Mouse (Mus musculus) heart, embryonic 16.5 days (tissue): ENCODE data around the gene Hoxa11. TPM values are rescaled to one million over a fixed set of nuclear protein-coding genes. Genes with fewer than 3 reads are reported as not detected.

Experiments
- ATAC-seq: fragments of 200-750 bp; cut with Nextera tagmentation; replicated peaks from 2 replicates; pipeline ENCODE4 v1.8.0; 2017; ENCODE audit warnings: moderate number of reproducible peaks; ENCODE audit not compliant: insufficient read depth, low FRiP score; ENCODE audit errors: extremely low read depth
- H3K27ac ChIP-seq: fragments of 300-500 bp; sonication (generic); 2 replicates; pipeline ENCODE4 v1.5.1; 2014; ENCODE audit warnings: mild to moderate bottlenecking, low read length, control low read depth, moderate library complexity
- H3K27me3 ChIP-seq: fragments of 300-500 bp; sonication (generic); 2 replicates; pipeline ENCODE4 v1.6.1; 2014; ENCODE audit warnings: low read length, mixed read lengths; ENCODE audit not compliant: control insufficient read depth, insufficient read depth
- H3K36me3 ChIP-seq: fragments of 300-500 bp; sonication (generic); 2 replicates; pipeline ENCODE4 v1.6.1; 2014; ENCODE audit not compliant: control insufficient read depth, insufficient read depth
- H3K4me1 ChIP-seq: fragments of 300-500 bp; sonication (generic); 2 replicates; pipeline ENCODE4 v1.6.1; 2014; ENCODE audit warnings: low read length, mixed read lengths; ENCODE audit not compliant: control insufficient read depth, insufficient read depth
- H3K4me2 ChIP-seq: fragments of 300-500 bp; sonication (generic); 2 replicates; pipeline ENCODE4 v1.6.1; 2014; ENCODE audit warnings: low read depth, mild to moderate bottlenecking, control low read depth, low read length
- H3K4me3 ChIP-seq: fragments of 300-500 bp; sonication (generic); 2 replicates; pipeline ENCODE4 v1.5.1; 2014; ENCODE audit warnings: mild to moderate bottlenecking, control low read depth, low read length
- H3K9ac ChIP-seq: fragments of 300-500 bp; sonication (generic); 2 replicates; pipeline ENCODE4 v1.6.1; 2014; ENCODE audit warnings: low read length, control low read depth
- H3K9me3 ChIP-seq: fragments of 300-500 bp; sonication (generic); replicated peaks from 2 replicates; pipeline ENCODE4 v1.6.1; 2016; ENCODE audit warnings: low read length; ENCODE audit not compliant: control insufficient read depth
- WGBS: fragments of 180-500 bp; shearing (Covaris S2); extraction: QIAGEN DNeasy Blood & Tissue Kit; methylation state at CpG from one replicate; pipeline ENCODE4 v1.1.7; 2014; 5-methylcytosine and 5-hydroxymethylcytosine counted together
- polyA plus RNA-seq: library from polyadenylated mRNA; unstranded; fragments of >200 nt; fragmentation: Nextera tagmentation; extraction: Ambion mirVana; gene quantifications from 2 replicates; pipeline ENCODE4 v1.2.1, GENCODE M21; 2015

Hoxa11 gene
- polyA plus RNA-seq, 1 experiment from 2014 or later: not detected

DNA sequence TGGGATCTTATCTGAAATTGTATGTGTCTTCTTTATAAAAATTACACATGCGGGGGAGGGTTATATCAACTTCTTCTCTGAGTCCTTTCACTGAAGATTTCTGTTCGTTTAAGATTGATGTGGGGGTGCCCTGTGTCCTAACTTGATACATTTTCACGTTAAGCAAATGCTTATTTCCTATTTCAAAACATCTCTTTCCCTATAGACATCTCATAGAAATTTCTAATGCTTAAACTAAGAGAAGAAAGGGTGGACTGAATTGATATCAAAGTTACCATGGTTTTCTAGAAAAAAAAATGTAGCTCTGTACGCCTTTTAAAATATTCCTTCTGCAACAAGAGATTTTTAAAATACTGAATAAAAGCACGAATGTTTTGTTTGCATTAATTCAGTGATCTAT is 21.6 kb upstream of the Hoxa11 start:
- H3K27ac ChIP-seq: no peak overlapping the region
- no peak overlapping the region for H3K4me3 ChIP-seq
- H3K4me1 ChIP-seq: no peaks in the 10 kb centered on the region
- no peaks in the 10 kb centered on the region for H3K36me3 ChIP-seq
- WGBS: 21% methylated on average over 5 of the region's 5 CpGs
- H3K9ac ChIP-seq: no peak overlapping the region
- peaks cover 91% of the 10 kb centered on the region for H3K27me3 ChIP-seq
- ATAC-seq: no peak
- H3K4me2 ChIP-seq: no peak overlapping the region
- H3K9me3 ChIP-seq: no peaks in the 10 kb centered on the region

DNA sequence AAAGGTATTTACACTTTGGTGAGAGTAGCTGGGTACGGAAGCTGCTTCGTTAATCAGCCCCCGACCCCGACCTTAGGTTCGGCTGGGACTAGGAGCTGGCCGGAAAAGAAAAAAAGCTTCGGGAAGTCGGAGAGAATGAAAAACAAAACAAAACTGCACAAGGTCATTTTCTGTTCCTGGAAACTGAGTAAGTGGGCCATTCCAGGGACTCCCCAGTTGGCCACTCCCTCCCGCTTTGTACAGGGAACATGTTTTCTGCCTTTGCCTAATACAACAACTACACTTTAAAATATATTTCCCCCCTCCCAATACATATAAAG is 21.0 kb upstream of the Hoxa11 start:
- H3K9ac ChIP-seq: no peak overlapping the region
- H3K4me3 ChIP-seq: no peak overlapping the region
- 3% methylated on average over 9 of the region's 9 CpGs for WGBS
- no peaks in the 10 kb centered on the region for H3K4me1 ChIP-seq
- no peak overlapping the region for H3K27ac ChIP-seq
- no peaks in the 10 kb centered on the region for H3K36me3 ChIP-seq
- H3K9me3 ChIP-seq: no peaks in the 10 kb centered on the region
- H3K27me3 ChIP-seq: peaks cover 94% of the 10 kb centered on the region
- H3K4me2 ChIP-seq: no peak overlapping the region
- no peak for ATAC-seq

DNA sequence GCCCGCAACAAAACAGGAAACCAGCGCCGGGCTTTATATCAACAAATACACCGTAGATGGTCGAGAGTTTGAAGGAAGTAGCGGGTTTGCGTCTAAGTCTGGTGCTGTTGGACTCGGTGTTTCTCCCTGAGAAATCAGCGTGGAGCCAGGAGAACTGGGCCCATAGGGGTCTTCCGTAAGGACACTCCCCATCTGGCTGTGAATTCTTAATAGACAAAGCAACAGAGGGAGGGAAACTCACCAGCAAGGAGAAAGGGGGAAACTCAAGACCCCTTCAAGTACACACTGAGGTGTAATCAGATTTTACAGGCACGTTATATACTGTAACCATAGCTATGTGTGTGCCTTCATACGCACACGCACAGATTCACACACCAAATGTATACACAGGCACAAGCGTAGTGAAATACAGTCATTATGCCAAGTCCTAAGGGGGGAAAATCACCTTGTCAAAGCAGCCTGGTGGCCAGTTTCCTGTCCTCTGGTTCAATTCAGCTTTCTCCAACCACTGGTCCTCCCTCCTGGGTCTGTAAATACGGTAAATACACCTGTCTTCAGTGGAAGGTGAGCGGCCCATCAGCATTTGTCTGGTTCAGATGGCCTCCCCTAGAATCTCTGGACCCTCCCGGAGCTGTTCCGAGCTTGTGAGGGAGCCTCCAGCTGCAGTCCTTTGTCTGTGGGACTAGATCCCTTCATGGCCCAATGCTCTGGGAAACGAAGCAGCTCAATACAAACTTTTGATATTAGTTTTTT is 20.5 kb upstream of the Hoxa11 start:
- Histone ChIP-seq H3K36me3 (no peaks in the 10 kb centered on the region), H3K9me3 (no peaks in the 10 kb centered on the region), H3K27ac (no peak overlapping the region), H3K4me1 (no peaks in the 10 kb centered on the region), H3K9ac (no peak overlapping the region), H3K27me3 (peaks cover 92% of the 10 kb centered on the region), H3K4me3 (no peak overlapping the region), H3K4me2 (no peak overlapping the region)
- ATAC-seq: no peak
- WGBS: 2% methylated on average over 19 of the region's 19 CpGs

DNA sequence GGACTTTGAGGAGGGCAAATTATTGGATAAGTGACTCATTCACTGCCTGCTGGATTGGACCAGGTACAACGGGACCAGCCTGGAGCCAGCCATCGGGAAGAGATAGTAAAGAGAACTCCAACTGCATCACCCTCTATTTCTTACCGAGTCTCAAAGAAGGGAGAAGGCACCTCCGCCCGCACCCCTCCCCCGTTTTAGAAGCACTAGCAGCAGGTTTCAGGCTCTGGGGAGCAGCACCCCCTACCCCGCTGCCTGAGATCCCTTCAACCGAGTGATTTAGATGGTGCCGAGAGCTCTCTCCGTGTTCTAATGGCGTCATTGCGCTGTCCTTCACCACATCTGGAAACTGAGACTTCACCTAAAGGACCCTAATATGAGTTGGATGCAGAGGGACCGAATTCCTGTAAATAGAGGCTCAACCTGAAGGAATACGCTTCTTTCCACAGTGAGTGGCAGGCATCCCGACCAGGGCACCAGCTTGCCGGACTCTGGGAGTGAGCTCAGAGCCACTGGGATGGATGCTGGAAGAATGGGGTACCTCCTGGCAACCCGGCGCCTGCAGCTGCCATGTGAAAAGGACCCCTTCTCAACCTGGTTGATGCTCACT is 19.8 kb upstream of the Hoxa11 start:
- Histone ChIP-seq H3K4me3 (no peak overlapping the region), H3K4me2 (no peak overlapping the region), H3K9me3 (no peaks in the 10 kb centered on the region), H3K27ac (no peak overlapping the region), H3K36me3 (no peaks in the 10 kb centered on the region), H3K27me3 (peaks cover 88% of the 10 kb centered on the region), H3K4me1 (peaks cover 3% of the 10 kb centered on the region; the same call in 1 of the 2 replicates), H3K9ac (no peak overlapping the region)
- WGBS: 1% methylated on average over 18 of the region's 18 CpGs
- ATAC-seq: no peak

DNA sequence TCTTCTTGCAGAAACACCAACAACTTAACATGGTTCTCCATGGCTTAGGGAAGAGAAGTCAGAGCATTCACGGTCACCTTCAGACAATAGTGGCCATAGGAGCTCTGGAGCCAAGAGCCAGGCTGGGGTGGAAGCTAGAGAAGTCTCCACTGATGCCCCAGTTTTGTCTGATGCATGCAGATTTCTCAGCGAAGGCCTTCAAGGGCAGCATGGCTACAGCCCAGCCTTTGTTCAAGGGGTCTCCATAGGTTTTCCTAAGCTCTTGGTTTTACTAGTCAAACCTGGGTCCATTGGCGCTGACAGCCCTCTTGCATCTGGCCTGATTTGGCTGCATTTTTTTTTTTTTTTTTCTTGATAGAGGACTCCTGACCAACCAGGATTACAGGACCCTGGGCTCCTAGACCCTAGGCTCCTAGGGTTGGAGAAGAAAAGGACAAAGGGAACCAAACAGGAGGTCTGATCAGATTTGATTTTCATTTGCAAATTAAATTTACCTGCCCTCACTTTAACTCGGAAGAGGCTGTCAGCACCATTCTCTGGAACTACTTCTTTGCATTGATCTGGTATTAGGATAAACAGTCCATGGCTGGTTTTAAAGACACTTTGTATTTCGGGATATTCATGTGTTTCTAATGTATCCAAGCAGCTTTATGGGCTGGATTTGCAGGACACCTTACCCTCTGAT is 18.6 kb upstream of the Hoxa11 start:
- Histone ChIP-seq H3K9me3 (no peaks in the 10 kb centered on the region), H3K27me3 (peaks cover 85% of the 10 kb centered on the region), H3K4me3 (no peak overlapping the region), H3K4me1 (peaks cover 10% of the 10 kb centered on the region), H3K9ac (no peak overlapping the region), H3K4me2 (no peak overlapping the region), H3K36me3 (no peaks in the 10 kb centered on the region), H3K27ac (no peak overlapping the region)
- ATAC-seq: no peak
- WGBS: 6% methylated on average over 5 of the region's 5 CpGs

DNA sequence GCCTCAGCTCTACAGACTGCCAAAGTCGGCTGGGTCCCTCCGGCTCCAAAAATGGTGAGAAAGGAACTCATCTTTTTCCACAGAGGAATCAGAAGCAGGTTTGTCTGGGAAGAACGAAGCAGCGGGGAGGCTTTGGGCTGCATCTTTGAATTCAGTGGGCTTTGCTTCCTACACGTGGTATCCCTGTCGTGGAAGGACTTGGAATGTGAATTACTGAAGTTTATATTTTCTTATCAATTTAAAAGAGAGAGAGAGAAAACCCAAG is 17.6 kb upstream of the Hoxa11 start:
- Histone ChIP-seq H3K4me3 (no peak overlapping the region), H3K27me3 (peaks cover 79% of the 10 kb centered on the region), H3K27ac (no peak overlapping the region), H3K4me1 (peaks cover 10% of the 10 kb centered on the region), H3K9me3 (no peaks in the 10 kb centered on the region), H3K9ac (no peak overlapping the region), H3K36me3 (no peaks in the 10 kb centered on the region), H3K4me2 (no peak overlapping the region)
- 3% methylated on average over 6 of the region's 6 CpGs for WGBS
- no peak for ATAC-seq

DNA sequence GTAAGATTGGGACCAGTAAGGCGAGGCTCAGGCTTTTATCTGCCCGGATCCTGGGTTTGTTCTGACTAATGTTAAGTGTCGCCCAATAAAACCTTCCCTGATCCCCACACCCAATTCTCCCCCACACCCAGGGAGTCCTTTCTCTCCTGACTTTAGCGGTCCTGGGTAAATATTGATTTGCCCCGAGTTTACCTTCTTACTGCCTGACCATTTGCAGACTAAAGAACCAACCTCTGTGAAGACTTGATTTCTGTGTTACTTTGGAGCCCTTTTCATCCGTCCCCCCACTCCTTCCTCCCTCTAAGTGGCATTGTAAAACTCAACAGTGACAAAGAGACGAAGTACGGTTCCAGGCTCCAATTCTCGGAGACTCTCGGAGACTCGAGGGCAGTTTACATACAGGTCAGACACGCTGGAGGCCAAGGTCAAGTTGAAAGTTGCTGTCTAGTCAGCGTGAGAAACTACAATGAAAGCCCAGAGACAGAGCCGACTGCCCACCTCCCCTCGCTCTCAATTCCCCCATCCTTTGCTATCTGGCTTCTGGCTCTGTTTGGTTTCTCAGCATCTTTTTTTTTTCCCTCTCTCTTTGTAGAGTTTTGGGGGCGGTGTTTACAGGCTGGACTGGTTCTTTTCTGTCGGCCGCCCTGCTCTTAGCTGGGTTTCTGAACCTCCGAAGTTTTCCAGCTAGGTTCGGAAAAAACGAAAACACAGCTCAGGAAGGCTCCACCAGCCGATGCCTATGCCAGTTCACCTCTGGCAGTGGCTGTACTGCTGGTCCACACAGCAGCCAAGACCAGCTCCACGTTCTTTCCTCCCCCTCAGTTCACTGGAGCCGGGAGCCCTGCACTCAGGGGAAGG is 17.1 kb upstream of the Hoxa11 start:
- Histone ChIP-seq H3K27ac (no peak overlapping the region), H3K9me3 (no peaks in the 10 kb centered on the region), H3K4me1 (peaks cover 10% of the 10 kb centered on the region), H3K4me2 (no peak overlapping the region), H3K9ac (no peak overlapping the region), H3K27me3 (peaks cover 77% of the 10 kb centered on the region), H3K36me3 (no peaks in the 10 kb centered on the region), H3K4me3 (no peak overlapping the region)
- 2% methylated on average over 24 of the region's 24 CpGs for WGBS
- ATAC-seq: no peak

DNA sequence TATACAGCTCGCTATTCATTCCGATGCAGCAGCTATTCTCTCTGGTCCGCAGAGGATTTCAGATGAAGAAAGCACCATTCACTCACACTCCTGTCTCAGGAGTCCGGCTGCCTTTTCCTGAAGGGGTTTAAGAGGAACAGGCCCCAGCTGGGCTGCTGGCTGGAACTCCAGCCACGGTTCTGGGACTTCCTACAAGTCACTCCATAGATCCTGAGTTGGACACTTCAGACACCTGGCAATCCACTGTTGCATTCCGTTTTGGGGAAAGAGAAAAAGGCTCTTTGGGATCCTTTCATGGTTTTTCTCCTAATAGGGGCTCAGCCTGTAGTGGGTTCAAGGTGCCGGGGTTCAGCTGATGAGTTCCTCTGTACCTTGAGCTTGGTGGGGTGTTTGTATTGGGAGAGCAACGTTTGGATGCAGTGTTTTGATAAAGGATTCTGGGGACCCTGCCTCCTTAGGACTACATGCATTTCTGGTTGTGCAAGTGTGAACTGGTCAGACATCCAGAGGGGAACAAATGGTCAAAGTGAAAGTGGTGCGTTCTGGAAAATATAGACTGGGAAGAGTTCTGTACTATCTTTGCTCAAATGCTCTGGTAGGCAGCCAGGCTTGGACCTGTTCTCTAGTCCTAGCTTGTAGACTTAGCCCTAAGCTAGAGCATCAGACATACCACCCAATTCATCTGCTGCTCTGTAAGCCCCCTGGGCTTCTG is 16.3 kb upstream of the Hoxa11 start:
- WGBS: 5% methylated on average over 9 of the region's 9 CpGs
- peaks cover 78% of the 10 kb centered on the region for H3K27me3 ChIP-seq
- no peaks in the 10 kb centered on the region for H3K36me3 ChIP-seq
- H3K4me3 ChIP-seq: no peak overlapping the region
- H3K27ac ChIP-seq: no peak overlapping the region
- peaks cover 10% of the 10 kb centered on the region for H3K4me1 ChIP-seq
- ATAC-seq: no peak
- H3K9ac ChIP-seq: no peak overlapping the region
- no peaks in the 10 kb centered on the region for H3K9me3 ChIP-seq
- no peak overlapping the region for H3K4me2 ChIP-seq
